Comparison of ENCODE assay signal across 20 mouse cellular contexts in genomic region chr9:48983801-48984200, GRCm38 (mm10). TPM values are rescaled to one million over a fixed set of nuclear protein-coding genes. Genes with fewer than 3 reads are reported as not detected.
DNase-seq lines count a peak whose midpoint lies in the region; ATAC-seq and TF ChIP-seq lines count a peak whose summit lies in the region.
"Not testable (repeated sequence)": the region's sequence is repeated elsewhere in the genome, so short reads cannot be mapped to it uniquely, and the experiment has no call there.
"Had no signal": no experiment of that assay in that cellular context is flagged by ENCODE, and none has a peak within 500 bp of the region (broad histone marks: within the 10 kb centered on the region; RNA-seq: fewer than 3 reads in every experiment).

No protein-coding gene starts in this region.

- peak overlapping the region; percentile 98 for H3K27ac ChIP-seq in gastrocnemius, adult 2 months
- H3K27ac ChIP-seq in heart, postnatal 0 days (ENCODE audit: low read depth): 0 out of 2 replicates have a peak overlapping the region, but pooled peaks have one; percentile 95
- H3K27ac ChIP-seq in kidney, embryonic 16.5 days (ENCODE audit: low read length); midbrain, embryonic 13.5 days; stomach, embryonic 15.5 days: not testable (repeated sequence)
- peak overlapping the region; percentile 51; the same call in 1 of the 2 replicates for H3K27ac ChIP-seq in liver, embryonic 14.5 days

- TF ChIP-seq EP300 in heart, postnatal 0 days (IDR thresholded peaks at IDR 0.05; ENCODE audit: low read depth); liver, embryonic 14.5 days (IDR thresholded peaks at IDR 0.05; ENCODE audit: low read depth): not testable (repeated sequence)

- peak overlapping the region; percentile 84 for H3K4me3 ChIP-seq in E14TG2a.4 (replicated peaks; ENCODE audit: low read length)
- not testable (repeated sequence) for H3K4me3 ChIP-seq in gastrocnemius, adult 2 months; heart, postnatal 0 days (ENCODE audit: low read depth, low read length); liver, embryonic 14.5 days (ENCODE audit: insufficient read depth in 1 of 2, low read depth in 2 of 2, low read length in 2 of 2); midbrain, embryonic 13.5 days (replicated peaks)
- peak overlapping the region; percentile 82; the same call in 1 of the 2 replicates for H3K4me3 ChIP-seq in kidney, embryonic 16.5 days (ENCODE audit: low read length)
- peak overlapping the region; percentile 87 for H3K4me3 ChIP-seq in stomach, embryonic 15.5 days (replicated peaks)

- not testable (repeated sequence) for H3K4me2 ChIP-seq in heart, postnatal 0 days (ENCODE audit: low read depth, low read length); kidney, embryonic 16.5 days (replicated peaks; ENCODE audit: low read depth, low read length); stomach, embryonic 15.5 days
- peak overlapping the region; percentile 92 for H3K4me2 ChIP-seq in liver, embryonic 14.5 days (ENCODE audit: low read depth)
- peak overlapping the region; percentile 84; the same call in 1 of the 2 replicates for H3K4me2 ChIP-seq in midbrain, embryonic 13.5 days (replicated peaks)

- H3K9ac ChIP-seq in heart, postnatal 0 days (replicated peaks; ENCODE audit: low read depth, low read length); kidney, embryonic 16.5 days (replicated peaks; ENCODE audit: low read length); liver, embryonic 14.5 days (replicated peaks); midbrain, embryonic 13.5 days (replicated peaks); stomach, embryonic 15.5 days: not testable (repeated sequence)

- not testable (repeated sequence) for H3K27me3 ChIP-seq in E14TG2a.4 (ENCODE audit: insufficient read depth, low read length); heart, postnatal 0 days (ENCODE audit: control insufficient read depth, insufficient read depth, low read length); kidney, embryonic 16.5 days (ENCODE audit: insufficient read depth, low read length); liver, embryonic 14.5 days (ENCODE audit: control insufficient read depth, insufficient read depth, low read length); midbrain, embryonic 13.5 days; stomach, embryonic 15.5 days (replicated peaks)

- peak; percentile 17 for DNase-seq in c-Kit-negative CD71-positive TER-119-positive erythroid progenitor cells, embryonic 14.5 days (ENCODE audit: low read depth, low spot score)
- DNase-seq in gastrocnemius, adult 2 months; heart, postnatal 0 days (ENCODE audit: low spot score): not testable (repeated sequence)
- DNase-seq in liver, embryonic 14.5 days (ENCODE audit: low read depth in 3 of 3, low spot score in 3 of 3): peak in 1 of 3 experiments; percentile 41

- peaks cover 19% of the 10 kb centered on the region for H3K36me3 ChIP-seq in E14TG2a.4 (ENCODE audit: insufficient read depth, low read length)
- H3K36me3 ChIP-seq in heart, postnatal 0 days (replicated peaks; ENCODE audit: control insufficient read depth, insufficient read depth, low read length); kidney, embryonic 16.5 days (ENCODE audit: insufficient read depth, low read length); liver, embryonic 14.5 days (replicated peaks; ENCODE audit: control insufficient read depth, insufficient read depth, low read depth); midbrain, embryonic 13.5 days; stomach, embryonic 15.5 days: not testable (repeated sequence)

- not testable (repeated sequence) for H3K9me3 ChIP-seq in E14TG2a.4 (ENCODE audit: low read length); heart, postnatal 0 days (replicated peaks; ENCODE audit: control insufficient read depth, low read length); kidney, embryonic 16.5 days (ENCODE audit: low read length); liver, embryonic 14.5 days (ENCODE audit: control insufficient read depth, low read length); midbrain, embryonic 13.5 days; stomach, embryonic 15.5 days

- intact Hi-C loops in gastrocnemius, adult 2 months (cut with DNase I): loop anchor here (10.0 kb wide), 1 partner anchor 489 kb away; the partner anchor contains the start of genes Gm5617 and Rbm7

- ATAC-seq in heart, postnatal 0 days (ENCODE audit: insufficient read depth, low read depth); kidney, embryonic 16.5 days (ENCODE audit: low FRiP score, low TSS enrichment); liver, embryonic 14.5 days (ENCODE audit: insufficient read depth); midbrain, embryonic 13.5 days; stomach, embryonic 15.5 days (ENCODE audit: insufficient read depth, low FRiP score, low read depth): not testable (repeated sequence)

- H3K4me1 ChIP-seq in E14TG2a.4 (replicated peaks; ENCODE audit: low read depth, low read length): peaks cover 65% of the 10 kb centered on the region
- not testable (repeated sequence) for H3K4me1 ChIP-seq in heart, postnatal 0 days (ENCODE audit: control insufficient read depth, insufficient read depth); stomach, embryonic 15.5 days
- peaks cover 20% of the 10 kb centered on the region for H3K4me1 ChIP-seq in kidney, embryonic 16.5 days (ENCODE audit: insufficient read depth, low read length)
- peaks cover 7 to 26% of the 10 kb centered on the region in 2 experiments for H3K4me1 ChIP-seq in liver, embryonic 14.5 days (replicated peaks; ENCODE audit: control insufficient read depth in 2 of 2, insufficient read depth in 2 of 2, low read length in 1 of 2)
- peaks cover 37% of the 10 kb centered on the region for H3K4me1 ChIP-seq in midbrain, embryonic 13.5 days (replicated peaks)

- TF ChIP-seq CTCF in E14TG2a.4 (conservative IDR thresholded peaks at IDR 0.05; ENCODE audit: low read length); gastrocnemius, adult 2 months (IDR thresholded peaks at IDR 0.05); heart, postnatal 0 days (IDR thresholded peaks at IDR 0.05; ENCODE audit: low read depth); liver, embryonic 14.5 days (IDR thresholded peaks at IDR 0.05; ENCODE audit: low read depth): not testable (repeated sequence)

- 94% methylated on average over 6 of the region's 6 CpGs for WGBS in heart, postnatal 0 days
- over 99% methylated on average over 6 of the region's 6 CpGs for WGBS in kidney, embryonic 16.5 days
- WGBS in liver, embryonic 14.5 days (ENCODE audit: insufficient replicate concordance): 84% methylated on average over 6 of the region's 6 CpGs
- WGBS in midbrain, embryonic 13.5 days: 97% methylated on average over 6 of the region's 6 CpGs
- WGBS in stomach, embryonic 15.5 days: 94% methylated on average over 6 of the region's 6 CpGs

RNA-seq across cellular contexts. Expression of gene Usp28, which starts 1.4 kb away (rescaled TPM):
- 10 to 100 TPM; 56.6 to 67.2 TPM for total RNA-seq in gastrocnemius, adult 2 months (2021)
- total RNA-seq in heart, postnatal 0 days (2014; rRNA removed; ENCODE audit: low replicate concordance): 102 and 136 TPM in 2 replicates
- 87.2 and 93.1 TPM in 2 replicates for polyA plus RNA-seq in heart, postnatal 0 days (2015; fragmentation: Nextera tagmentation; extraction: Ambion mirVana)
- polyA plus RNA-seq in kidney, embryonic 16.5 days (2015; fragmentation: Nextera tagmentation; extraction: Ambion mirVana): 30.1 and 36.8 TPM in 2 replicates
- 2.4 and 3.0 TPM in 2 replicates for polyA plus RNA-seq in liver, embryonic 14.5 days (2012; rRNA removed)
- 4.1 and 4.5 TPM in 2 replicates for polyA plus RNA-seq in liver, embryonic 14.5 days (2014; fragmentation: Nextera tagmentation; extraction: Ambion mirVana)
- 34.7 and 40.4 TPM in 2 replicates for polyA plus RNA-seq in midbrain, embryonic 13.5 days (2015; fragmentation: Nextera tagmentation; extraction: Ambion mirVana)
- 23.3 and 24.2 TPM in 2 replicates for polyA plus RNA-seq in stomach, embryonic 15.5 days (2015; fragmentation: Nextera tagmentation; extraction: Ambion mirVana)

RNA-seq across cellular contexts. Expression of gene Htr3b, which starts 19.0 kb away (rescaled TPM):
- not detected for total RNA-seq in gastrocnemius, adult 2 months (2021)
- not detected in 2 replicates for total RNA-seq in heart, postnatal 0 days (2014; rRNA removed; ENCODE audit: low replicate concordance)
- polyA plus RNA-seq in heart, postnatal 0 days (2015; fragmentation: Nextera tagmentation; extraction: Ambion mirVana): not detected in 2 replicates
- polyA plus RNA-seq in kidney, embryonic 16.5 days (2015; fragmentation: Nextera tagmentation; extraction: Ambion mirVana): 0.10 and 0.32 TPM in 2 replicates
- polyA plus RNA-seq in liver, embryonic 14.5 days (2012; rRNA removed): 0.01 TPM in 1 of 2 replicates, not detected in the other
- polyA plus RNA-seq in liver, embryonic 14.5 days (2014; fragmentation: Nextera tagmentation; extraction: Ambion mirVana): not detected in 2 replicates
- polyA plus RNA-seq in midbrain, embryonic 13.5 days (2015; fragmentation: Nextera tagmentation; extraction: Ambion mirVana): not detected in 2 replicates
- polyA plus RNA-seq in stomach, embryonic 15.5 days (2015; fragmentation: Nextera tagmentation; extraction: Ambion mirVana): 0.32 and 0.48 TPM in 2 replicates
- total RNA-seq: common myeloid progenitor, adult 5-6 weeks; gastrocnemius, postnatal 25 days; heart, adult 2 months; heart, postnatal 36 days; layer of hippocampus, adult 2 months; layer of hippocampus, postnatal 36 days; left cerebral cortex, postnatal 14 days; megakaryocyte, adult 5-6 weeks; MEL had no signal
- polyA plus RNA-seq: forebrain, embryonic 15.5 days; limb, embryonic 15.5 days; midbrain, embryonic 16.5 days had no signal
